Mouse (Mus musculus) thymus, postnatal 10 days (tissue): ENCODE results near the gene Vmn1r143.
"Not testable (repeated sequence)": the region's sequence is repeated elsewhere in the genome, so short reads cannot be mapped to it uniquely, and the experiment has no call there.

Experiments used
- DNase-seq, 2 experiments: peaks; one replicate each; pipeline ENCODE4 v3.0.0; 2021; ENCODE audit warnings: low spot score in 2 of 2

Vmn1r143 gene

DNA sequence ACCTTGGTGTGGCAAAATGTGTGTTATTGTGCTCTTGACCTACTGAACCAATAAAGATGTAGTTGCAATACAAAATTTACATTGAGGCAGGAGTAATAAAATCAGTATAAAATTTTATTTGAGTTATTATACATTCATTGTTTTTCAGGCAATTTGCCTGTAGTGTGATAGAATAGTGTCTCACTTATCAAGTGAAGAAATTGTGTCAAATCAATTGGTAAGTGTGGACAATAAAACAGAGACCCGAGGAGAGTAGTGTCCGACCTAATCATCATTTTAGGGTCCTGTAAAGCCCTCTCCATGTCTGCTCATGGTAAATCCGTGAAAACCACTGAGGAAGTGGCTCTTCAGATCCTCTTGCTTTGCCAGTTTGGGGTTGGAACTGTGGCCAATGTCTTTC, at the start of gene Vmn1r143:
Vmn1r143 (plus strand) TSS at position 301 of the 400 bp plus-strand sequence.
- DNase-seq: not testable (repeated sequence)

DNA sequence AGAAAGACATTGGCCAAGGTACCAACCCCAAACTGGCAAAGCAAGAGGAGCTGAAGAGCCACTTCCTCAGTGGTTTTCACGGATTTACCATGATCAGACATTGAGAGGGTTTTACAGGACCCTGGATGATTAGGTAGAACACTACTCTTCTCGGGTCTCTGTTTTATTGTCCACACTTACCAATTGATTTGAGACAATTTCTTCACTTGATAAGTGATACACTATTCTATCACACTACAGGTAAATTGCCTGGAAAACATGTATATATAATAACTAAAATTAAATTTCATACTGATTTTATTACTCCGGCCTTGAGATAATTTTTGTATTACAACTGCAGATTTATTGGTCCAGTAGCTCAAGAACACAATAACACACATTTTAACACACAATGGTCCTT, 25.2 kb upstream of the Vmn1r143 start, which contains the start of gene Vmn1r142:
Vmn1r142 (minus strand) TSS at position 101 of the 400 bp plus-strand sequence.
- DNase-seq: not testable (repeated sequence)

DNA sequence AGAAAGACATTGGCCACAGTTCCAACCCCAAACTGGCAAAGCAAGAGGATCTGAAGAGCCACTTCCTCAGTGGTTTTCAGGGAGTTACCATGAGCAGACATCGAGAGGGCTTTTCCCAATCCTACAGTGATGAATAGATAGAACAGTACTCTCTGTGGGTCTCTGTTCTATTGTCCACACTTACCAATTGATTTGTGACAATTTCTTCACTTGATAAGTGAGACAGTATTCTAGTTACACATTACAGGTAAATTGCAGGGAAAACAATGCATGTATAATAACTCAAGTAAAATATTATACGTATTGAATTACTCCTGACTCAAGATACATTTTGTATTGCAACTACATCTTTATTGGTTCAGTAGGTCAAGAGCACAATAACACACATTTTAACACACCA, 12.0 kb downstream of the Vmn1r143 start, which contains the start of gene Gm8653:
Gm8653 (minus strand) TSS at position 101 of the 400 bp plus-strand sequence.
- not testable (repeated sequence) for DNase-seq

DNA sequence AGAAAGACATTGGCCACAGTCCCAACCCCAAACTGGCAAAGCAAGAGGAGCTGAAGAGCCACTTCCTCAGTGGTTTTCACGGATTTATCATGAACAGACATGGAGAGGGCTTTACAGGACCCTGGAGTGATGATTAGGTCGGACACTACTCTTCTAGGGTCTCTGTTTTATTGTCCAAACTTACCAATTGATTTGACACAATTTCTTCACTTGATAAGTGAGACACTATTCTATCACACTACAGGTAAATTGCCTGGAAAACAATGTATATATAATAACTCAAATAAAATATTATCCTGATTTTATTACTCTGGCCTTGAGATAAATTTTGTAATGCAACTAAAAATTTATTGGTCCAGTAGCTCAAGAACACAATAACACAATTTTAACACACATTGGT, 40.2 kb downstream of the Vmn1r143 start, which contains the start of gene Gm8453:
Gm8453 (minus strand) TSS at position 101 of the 400 bp plus-strand sequence.
- DNase-seq: not testable (repeated sequence)
